Mouse (Mus musculus): ENCODE data around the gene Aip. TPM values are rescaled to one million over a fixed set of nuclear protein-coding genes. Genes with fewer than 3 reads are reported as not detected.
"Not testable (repeated sequence)": the region's sequence is repeated elsewhere in the genome, so short reads cannot be mapped to it uniquely, and the experiment has no call there.

Gene Aip
- polyA plus RNA-seq, 1 experiment from 2014 or later = 97.7 TPM

DNA sequence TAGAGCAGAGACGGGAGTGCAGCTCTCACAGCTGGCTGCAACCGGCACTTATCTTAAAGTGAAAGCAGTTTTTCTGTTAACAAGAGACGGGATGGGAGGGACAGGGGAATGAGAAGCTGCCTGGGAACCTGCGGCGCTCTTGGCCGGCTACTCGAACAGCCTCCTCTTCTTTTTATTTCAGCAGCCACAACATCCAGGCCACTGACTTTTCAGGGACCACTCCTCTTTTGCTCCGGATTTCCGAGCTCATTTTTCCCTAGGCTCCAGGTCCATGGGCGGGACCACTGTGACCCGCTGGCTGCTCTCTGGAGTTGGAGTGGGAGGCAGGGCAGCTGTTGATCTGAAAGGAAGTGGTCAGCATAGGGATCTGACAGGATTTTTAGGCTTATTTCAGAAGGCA, 61.2 kb downstream of the Aip start:
- H3K27me3 ChIP-seq; H3K4me3 ChIP-seq; H3K36me3 ChIP-seq; H3K9ac ChIP-seq; ATAC-seq (ENCODE audit: insufficient number of reproducible peaks, low FRiP score, low TSS enrichment, low read depth); H3K9me3 ChIP-seq; H3K27ac ChIP-seq; H3K4me2 ChIP-seq; H3K4me1 ChIP-seq: not testable (repeated sequence)
- WGBS = 36% methylated on average over 8 of the region's 11 CpGs

Other genes starting within 250 kb of the Aip start
- gene Tcirg1, start 218.7 kb downstream of the Aip start, polyA plus RNA-seq (2015; fragmentation: Nextera tagmentation; extraction: Ambion mirVana) = 46.3 and 52.4 TPM in 2 replicates
- gene Ndufs8, start 213.1 kb downstream of the Aip start, polyA plus RNA-seq (2015; fragmentation: Nextera tagmentation; extraction: Ambion mirVana) = 244 and 254 TPM in 2 replicates
- gene Aldh3b1, start 196.1 kb downstream of the Aip start, polyA plus RNA-seq (2015; fragmentation: Nextera tagmentation; extraction: Ambion mirVana) = 2.7 and 4.2 TPM in 2 replicates
- gene Unc93b1, start 190.7 kb downstream of the Aip start, polyA plus RNA-seq (2015; fragmentation: Nextera tagmentation; extraction: Ambion mirVana) = 26.1 and 30.5 TPM in 2 replicates
- 3.7 and 6.7 TPM in 2 replicates for gene Aldh3b3, start 167.2 kb downstream of the Aip start, polyA plus RNA-seq (2015; fragmentation: Nextera tagmentation; extraction: Ambion mirVana)
- gene Aldh3b2, start 153.5 kb downstream of the Aip start, polyA plus RNA-seq (2015; fragmentation: Nextera tagmentation; extraction: Ambion mirVana) = 35.9 and 37.2 TPM in 2 replicates
- 5.9 and 7.5 TPM in 2 replicates for gene Acy3, start 139.3 kb downstream of the Aip start, polyA plus RNA-seq (2015; fragmentation: Nextera tagmentation; extraction: Ambion mirVana)
- gene Tbx10, start 133.1 kb downstream of the Aip start, polyA plus RNA-seq (2015; fragmentation: Nextera tagmentation; extraction: Ambion mirVana) = not detected in 2 replicates
- gene Nudt8, start 125.3 kb downstream of the Aip start, polyA plus RNA-seq (2015; fragmentation: Nextera tagmentation; extraction: Ambion mirVana) = 31.5 and 33.4 TPM in 2 replicates
- 3.3 and 3.5 TPM in 2 replicates for gene Gm49405, start 125.2 kb downstream of the Aip start, polyA plus RNA-seq (2015; fragmentation: Nextera tagmentation; extraction: Ambion mirVana)
- gene Doc2g, start 122.5 kb downstream of the Aip start, polyA plus RNA-seq (2015; fragmentation: Nextera tagmentation; extraction: Ambion mirVana) = 3.8 and 4.4 TPM in 2 replicates
- gene Ndufv1, start 113.1 kb downstream of the Aip start, polyA plus RNA-seq (2015; fragmentation: Nextera tagmentation; extraction: Ambion mirVana) = 193 and 209 TPM in 2 replicates
- gene Gstp1, start 87.9 kb downstream of the Aip start, polyA plus RNA-seq (2015; fragmentation: Nextera tagmentation; extraction: Ambion mirVana) = 488 and 537 TPM in 2 replicates
- 1.4 and 2.3 TPM in 2 replicates for gene Gstp2, start 79.8 kb downstream of the Aip start, polyA plus RNA-seq (2015; fragmentation: Nextera tagmentation; extraction: Ambion mirVana)
- 0.46 and 0.65 TPM in 2 replicates for gene Gstp3, start 66.3 kb downstream of the Aip start, polyA plus RNA-seq (2015; fragmentation: Nextera tagmentation; extraction: Ambion mirVana)
- gene Cabp2, start 44.3 kb downstream of the Aip start, polyA plus RNA-seq (2015; fragmentation: Nextera tagmentation; extraction: Ambion mirVana) = not detected in 2 replicates
- gene Cdk2ap2, start 28.7 kb downstream of the Aip start, polyA plus RNA-seq (2015; fragmentation: Nextera tagmentation; extraction: Ambion mirVana) = 82.7 and 85.6 TPM in 2 replicates
- 5.6 and 6.2 TPM in 2 replicates for gene Pitpnm1, start 25.9 kb downstream of the Aip start, polyA plus RNA-seq (2015; fragmentation: Nextera tagmentation; extraction: Ambion mirVana)
- not detected in 2 replicates for gene Gpr152, start 13.9 kb upstream of the Aip start, polyA plus RNA-seq (2015; fragmentation: Nextera tagmentation; extraction: Ambion mirVana)
- gene Cabp4, start 18.2 kb upstream of the Aip start, polyA plus RNA-seq (2015; fragmentation: Nextera tagmentation; extraction: Ambion mirVana) = 0.05 and 0.06 TPM in 2 replicates
- 169 and 170 TPM in 2 replicates for gene Coro1b, start 22.8 kb upstream of the Aip start, polyA plus RNA-seq (2015; fragmentation: Nextera tagmentation; extraction: Ambion mirVana)
- 7.4 and 9.5 TPM in 2 replicates for gene Ptprcap, start 27.7 kb upstream of the Aip start, polyA plus RNA-seq (2015; fragmentation: Nextera tagmentation; extraction: Ambion mirVana)
- 68.8 and 79.3 TPM in 2 replicates for gene Rps6kb2, start 37.5 kb upstream of the Aip start, polyA plus RNA-seq (2015; fragmentation: Nextera tagmentation; extraction: Ambion mirVana)
- gene Carns1, start 49.6 kb upstream of the Aip start, polyA plus RNA-seq (2015; fragmentation: Nextera tagmentation; extraction: Ambion mirVana) = 1.8 and 2.7 TPM in 2 replicates
- 3.9 and 4.5 TPM in 2 replicates for gene Tbc1d10c, start 65.4 kb upstream of the Aip start, polyA plus RNA-seq (2015; fragmentation: Nextera tagmentation; extraction: Ambion mirVana)
- gene Ppp1ca, start 66.2 kb upstream of the Aip start, polyA plus RNA-seq (2015; fragmentation: Nextera tagmentation; extraction: Ambion mirVana) = 759 and 834 TPM in 2 replicates
- gene Rad9a, start 75.8 kb upstream of the Aip start, polyA plus RNA-seq (2015; fragmentation: Nextera tagmentation; extraction: Ambion mirVana) = 31.6 and 33.5 TPM in 2 replicates
- 8.1 and 8.4 TPM in 2 replicates for gene Clcf1, start 88.4 kb upstream of the Aip start, polyA plus RNA-seq (2015; fragmentation: Nextera tagmentation; extraction: Ambion mirVana)
- gene AC109138.7, start 88.5 kb upstream of the Aip start, polyA plus RNA-seq (2015; fragmentation: Nextera tagmentation; extraction: Ambion mirVana) = not detected in 2 replicates
- 27.7 and 35.9 TPM in 2 replicates for gene Pold4, start 106.0 kb upstream of the Aip start, polyA plus RNA-seq (2015; fragmentation: Nextera tagmentation; extraction: Ambion mirVana)
- 29.4 and 32.7 TPM in 2 replicates for gene Ssh3, start 143.3 kb upstream of the Aip start, polyA plus RNA-seq (2015; fragmentation: Nextera tagmentation; extraction: Ambion mirVana)
- gene Ankrd13d, start 157.3 kb upstream of the Aip start, polyA plus RNA-seq (2015; fragmentation: Nextera tagmentation; extraction: Ambion mirVana) = 11.8 TPM in 2 replicates
- gene Grk2, start 180.4 kb upstream of the Aip start, polyA plus RNA-seq (2015; fragmentation: Nextera tagmentation; extraction: Ambion mirVana) = 18.5 and 20.5 TPM in 2 replicates